Mouse (Mus musculus) liver, adult 2 months (tissue): ENCODE results near the gene Ttll2.
"Not testable (repeated sequence)": the region's sequence is repeated elsewhere in the genome, so short reads cannot be mapped to it uniquely, and the experiment has no call there.

ENCODE experiments used
- CTCF ChIP-seq: fragments of 200-500 bp; IDR thresholded peaks from 2 replicates; pipeline ENCODE4 v1.5.1; 2011; ENCODE audit warnings: low read depth, low read length, control low read depth
- POLR2A ChIP-seq: fragments of 200-500 bp; IDR thresholded peaks from 2 replicates; pipeline ENCODE4 v1.6.1; 2011; ENCODE audit warnings: low read length, control low read depth; ENCODE audit not compliant: insufficient read depth; ENCODE audit errors: extremely low read depth

DNA sequence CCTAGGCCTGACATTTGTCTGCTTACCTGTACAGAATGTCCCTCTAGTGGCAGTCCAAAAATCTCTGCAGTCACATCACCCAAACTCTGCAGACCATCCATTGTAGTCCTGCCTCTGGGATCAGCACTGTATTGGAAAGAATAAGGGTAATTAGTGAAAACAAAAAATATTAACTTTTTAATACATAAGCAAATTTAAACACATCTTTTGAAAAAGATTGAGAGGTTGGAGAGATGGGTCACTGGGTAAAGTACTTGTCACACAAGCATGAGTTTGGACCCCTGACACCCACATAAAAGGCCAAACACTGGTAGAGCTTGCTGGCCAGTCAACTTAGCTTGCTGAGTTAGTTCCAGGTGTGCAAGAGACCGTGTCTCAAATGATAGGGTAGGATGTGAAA is at the start of gene Ttll2:
- not testable (repeated sequence) for TF ChIP-seq CTCF, POLR2A
